Mouse (Mus musculus) cerebellum, adult 11-12 months (tissue): ENCODE results near the gene Lamb1.

Experiments used
- DNase-seq: peaks from one replicate; pipeline ENCODE4 v3.0.0; 2022

Lamb1 gene

DNA sequence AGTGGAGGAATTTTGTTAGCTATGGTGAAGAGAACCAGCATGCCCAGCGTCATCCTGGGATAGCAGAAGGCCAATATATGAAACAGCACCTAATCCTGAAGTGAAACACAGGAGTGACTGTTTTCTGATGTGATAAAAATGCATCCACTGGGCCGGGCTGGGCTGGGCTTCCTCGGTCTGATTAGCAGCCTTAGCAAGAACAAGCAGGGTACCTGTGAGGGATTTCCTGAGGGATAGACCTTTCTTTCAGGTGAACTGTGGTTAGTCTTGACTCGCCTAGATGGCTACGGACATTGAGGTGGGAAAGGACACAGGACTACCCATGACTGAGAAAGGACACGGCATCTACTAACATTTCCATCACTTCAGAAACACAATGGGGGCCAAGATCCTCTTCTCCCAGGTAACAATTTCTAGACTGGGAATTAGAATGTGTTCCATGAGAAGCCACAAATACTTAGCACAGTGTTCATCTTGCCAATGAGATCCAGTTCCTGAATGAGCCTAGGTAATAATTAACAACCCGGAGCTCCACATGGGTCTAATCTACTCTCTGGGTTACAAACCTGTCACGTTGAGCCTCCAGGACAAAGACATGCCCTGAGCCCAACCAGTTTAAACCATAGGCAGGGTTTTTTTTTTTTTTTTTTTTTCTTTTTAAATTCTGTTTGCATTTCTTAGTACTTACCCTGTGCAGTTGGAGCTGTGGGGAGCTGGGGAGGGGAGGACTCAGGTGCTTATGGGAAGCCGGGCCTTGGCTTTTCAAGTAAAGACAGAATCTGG lies 8.7 kb upstream of the Lamb1 start:
- no peak for DNase-seq

GRCm38 (mm10) chr12:31261882-31262281 lies 3.2 kb upstream of the Lamb1 start:
- no peak for DNase-seq

- DNase-seq, result no peak
Measured at GRCm38 (mm10) chr12:31263921-31264320, 1.1 kb upstream of the Lamb1 start.

DNA sequence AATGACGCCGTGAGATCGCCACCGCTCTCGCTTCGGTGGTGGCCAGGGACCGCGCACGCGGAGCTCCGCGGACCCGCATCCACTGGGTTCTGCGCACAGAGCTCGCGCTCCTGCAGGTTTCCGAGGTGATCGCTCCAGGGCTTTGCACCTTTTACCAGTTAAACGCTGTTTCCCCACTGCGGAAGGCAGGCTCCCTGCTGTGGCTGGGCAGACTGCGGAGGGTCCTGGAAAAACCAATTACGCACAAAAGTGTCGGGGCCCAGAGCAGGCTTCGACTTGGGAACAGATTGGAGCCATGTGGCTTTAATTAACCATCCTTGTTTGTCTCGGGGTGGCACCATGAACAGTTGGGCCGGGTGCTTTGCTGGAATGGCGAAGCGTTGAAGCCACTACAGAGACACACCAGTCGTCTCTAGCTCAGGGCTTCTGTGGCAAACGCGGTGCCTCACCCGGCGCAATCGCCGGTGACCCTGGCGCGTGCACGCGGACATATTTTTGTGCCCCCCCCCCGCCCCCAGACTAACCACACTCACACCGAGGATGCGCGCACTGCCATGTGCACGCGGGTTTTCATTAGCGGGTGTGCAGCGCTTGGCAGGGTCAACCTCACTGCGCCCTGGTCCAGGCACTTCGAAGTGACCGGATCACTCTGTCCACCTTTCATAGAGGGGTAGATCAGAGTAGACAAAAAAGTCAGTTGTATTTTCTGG lies 843 bp downstream of the Lamb1 start:
- no peak for DNase-seq

GRCm38 (mm10) chr12:31266686-31267085 lies 1.7 kb downstream of the Lamb1 start:
- no peak for DNase-seq

- no peak for DNase-seq
Measured at GRCm38 (mm10) chr12:31267363-31267762, 2.3 kb downstream of the Lamb1 start.

GRCm38 (mm10) chr12:31268315-31268714 lies 3.3 kb downstream of the Lamb1 start:
- DNase-seq, result no peak

DNA sequence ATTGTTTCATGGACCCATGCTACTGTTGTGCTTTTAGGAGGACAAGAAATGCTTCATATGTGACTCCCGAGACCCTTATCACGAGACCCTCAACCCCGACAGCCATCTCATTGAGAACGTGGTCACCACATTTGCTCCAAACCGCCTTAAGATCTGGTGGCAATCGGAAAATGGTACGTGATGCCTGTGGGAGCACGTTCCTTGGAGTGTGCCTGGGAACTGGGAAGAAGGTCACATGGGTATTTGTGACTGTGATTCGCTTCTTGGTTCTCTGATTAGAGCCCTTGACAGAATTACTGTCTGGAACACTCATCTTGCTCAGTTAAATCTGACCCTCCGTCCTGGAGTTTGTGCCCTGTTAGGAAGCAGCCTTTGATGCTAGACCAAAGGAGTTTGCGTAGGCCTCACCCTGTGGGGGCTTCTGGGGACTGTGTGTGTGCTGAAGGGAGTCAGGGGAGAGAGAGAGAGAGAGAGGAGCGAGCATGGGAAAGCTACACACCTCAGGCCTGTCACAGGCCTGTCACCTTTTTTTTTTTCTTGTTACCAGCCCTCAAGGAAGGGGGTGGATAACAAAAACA lies 4.1 kb downstream of the Lamb1 start:
- DNase-seq, result no peak

DNA sequence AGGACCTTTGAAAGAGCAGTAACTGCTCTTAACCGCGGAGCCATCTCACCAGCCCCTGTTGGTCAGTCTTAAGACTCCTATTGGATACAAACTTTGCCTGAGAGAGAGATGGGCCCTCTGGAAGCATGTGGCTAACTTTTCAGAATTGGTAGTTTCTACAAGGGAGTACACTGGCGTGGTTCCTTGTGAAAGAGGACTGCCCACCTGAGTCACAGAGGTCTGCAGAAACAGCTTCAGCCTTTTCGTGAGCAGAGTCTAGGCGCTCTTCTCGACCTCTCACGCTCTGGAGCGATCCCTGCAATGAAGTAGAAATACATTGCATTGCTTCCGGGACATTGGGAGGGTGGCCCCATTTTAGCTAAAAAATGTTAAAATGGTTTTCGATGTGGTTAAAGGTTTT lies 5.3 kb downstream of the Lamb1 start:
- no peak for DNase-seq

- DNase-seq, result no peak
Measured at GRCm38 (mm10) chr12:31270776-31271175, 5.7 kb downstream of the Lamb1 start.

DNA sequence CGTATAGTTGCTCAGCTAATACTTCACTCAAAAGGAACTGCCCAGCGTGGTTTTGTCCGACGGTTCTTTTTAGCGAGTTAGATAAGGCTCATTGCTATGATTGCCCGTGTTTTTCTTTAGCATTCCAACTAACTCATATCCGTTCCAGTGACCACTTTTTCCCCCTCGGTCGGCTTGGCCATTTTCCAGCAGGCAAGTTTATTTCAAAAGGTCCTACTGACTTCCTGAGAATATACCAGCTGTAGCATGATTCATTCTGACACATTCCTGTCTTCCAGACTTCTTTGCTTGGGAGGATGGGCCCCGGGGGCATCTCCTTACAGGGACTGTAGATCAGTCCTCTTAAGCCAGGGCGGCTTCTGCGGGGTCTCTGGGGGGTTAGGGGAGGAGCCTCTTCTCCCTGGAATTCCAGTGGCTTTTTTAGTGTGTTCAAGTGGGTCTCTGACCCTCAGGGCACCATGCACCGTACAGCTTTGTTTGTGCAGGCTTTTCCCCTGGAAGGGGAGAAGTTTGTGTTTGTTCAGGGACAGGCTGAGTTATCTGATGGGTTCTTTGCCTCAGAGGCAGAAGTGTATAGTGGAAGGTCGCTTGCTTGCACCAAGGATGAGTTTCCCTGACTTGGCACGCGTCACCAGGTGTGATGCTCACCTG lies 6.5 kb downstream of the Lamb1 start:
- no peak for DNase-seq

GRCm38 (mm10) chr12:31272012-31272735 lies 7.1 kb downstream of the Lamb1 start:
- no peak for DNase-seq

- DNase-seq, result no peak
Measured at GRCm38 (mm10) chr12:31272846-31273245, 7.8 kb downstream of the Lamb1 start.

DNA sequence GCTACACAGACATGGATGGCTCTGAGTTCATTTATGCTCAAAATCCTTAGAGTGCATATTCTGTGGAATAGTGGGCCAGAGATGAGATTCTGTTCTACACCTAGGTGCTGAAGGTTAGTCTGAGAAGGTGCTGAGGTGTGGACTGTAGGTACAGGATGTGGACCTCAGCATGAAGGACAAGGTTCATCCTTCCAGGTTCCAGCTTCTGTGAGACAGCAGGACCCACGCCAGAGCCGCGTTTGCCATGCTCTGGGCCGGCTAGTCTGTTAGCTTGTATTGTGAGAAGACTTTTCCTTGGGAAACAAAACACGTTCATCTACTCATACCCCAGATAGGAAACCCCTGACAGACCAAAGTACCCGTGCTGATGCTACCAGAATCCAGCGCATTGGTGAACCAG lies 8.6 kb downstream of the Lamb1 start:
- no peak for DNase-seq

DNA sequence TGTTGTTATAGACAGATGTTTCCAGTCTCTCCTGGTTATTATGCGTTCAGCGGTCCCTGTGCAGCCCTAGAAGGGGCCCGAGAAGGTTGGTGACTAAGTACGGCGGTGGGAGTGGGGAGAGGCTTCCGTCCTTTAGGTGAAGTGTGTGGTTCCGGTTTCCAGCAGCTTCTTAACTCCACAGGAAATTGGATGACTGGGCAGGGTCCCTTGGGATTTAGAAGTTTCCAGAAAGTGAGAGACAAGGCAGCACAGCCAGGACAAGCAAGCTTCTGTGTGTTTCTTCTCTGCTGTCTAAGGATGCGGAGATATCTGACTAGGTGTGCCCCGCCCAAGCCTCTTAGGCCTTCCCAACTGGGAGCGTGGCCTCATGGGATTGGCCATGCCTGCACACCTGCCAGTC lies 10.4 kb downstream of the Lamb1 start:
- DNase-seq, result no peak

- no peak for DNase-seq
Measured at GRCm38 (mm10) chr12:31278270-31278669, 13.2 kb downstream of the Lamb1 start.

DNA sequence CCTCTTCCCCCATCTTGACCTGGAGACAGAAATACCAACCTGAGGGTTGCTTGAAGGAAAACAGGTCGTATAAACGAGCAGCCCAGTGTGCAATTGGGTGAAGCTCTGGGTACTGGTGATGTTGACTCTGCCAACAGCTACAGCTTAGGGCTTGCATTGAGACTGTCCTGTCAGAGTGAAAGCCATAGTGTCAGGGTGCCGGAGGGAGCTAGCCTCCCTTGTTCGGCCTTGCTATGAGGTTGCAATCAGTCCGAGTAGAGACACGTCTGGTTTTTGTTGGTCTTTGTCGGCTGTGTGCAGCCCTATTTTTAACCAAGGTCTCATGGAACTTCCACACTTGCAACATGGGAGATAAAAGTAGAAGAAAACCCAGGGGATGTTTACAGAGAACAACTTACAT lies 15.3 kb downstream of the Lamb1 start:
- no peak for DNase-seq

DNA sequence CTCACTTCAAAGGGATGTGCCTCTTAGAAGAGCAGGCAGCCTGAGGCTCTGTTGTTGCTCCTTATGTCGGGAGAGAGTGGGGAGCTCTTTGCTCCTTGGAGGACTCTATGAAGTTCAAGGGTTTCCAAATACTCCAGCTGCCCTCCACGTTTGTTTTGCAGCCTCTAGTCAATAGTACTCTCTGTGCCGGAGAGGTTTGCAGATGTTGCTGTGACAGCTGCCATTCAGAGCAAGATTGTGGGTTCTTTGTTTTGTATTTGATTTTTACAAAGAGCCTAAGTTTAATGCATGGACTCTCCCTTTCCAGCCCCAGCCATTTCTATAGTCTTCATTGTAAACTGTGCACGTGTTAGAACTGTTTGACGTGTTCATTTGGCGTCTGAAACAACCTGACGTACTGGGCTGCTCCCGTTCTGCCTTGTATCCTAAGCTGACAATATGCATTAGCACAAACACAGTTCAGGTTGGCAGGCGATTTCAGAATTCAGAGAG lies 16.1 kb downstream of the Lamb1 start:
- no peak for DNase-seq

DNA sequence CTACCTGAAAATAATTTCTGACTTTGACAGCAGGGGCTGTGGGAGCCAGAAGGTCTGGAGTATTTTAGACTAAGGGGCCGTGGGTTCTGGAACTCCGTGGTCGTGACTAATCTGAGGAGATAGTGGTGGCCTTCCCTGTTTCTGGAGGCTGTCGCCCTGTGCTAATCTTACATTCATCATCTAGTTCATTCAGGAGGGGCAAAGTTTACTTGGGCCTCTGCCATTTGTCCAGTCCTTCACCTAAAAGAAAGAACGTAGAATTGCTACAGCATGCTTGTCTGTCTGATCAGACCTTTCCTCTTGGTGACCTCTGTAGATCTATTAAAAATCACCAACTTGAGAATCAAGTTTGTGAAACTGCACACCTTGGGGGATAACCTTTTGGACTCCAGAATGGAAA lies 17.2 kb downstream of the Lamb1 start:
- DNase-seq, result no peak

DNA sequence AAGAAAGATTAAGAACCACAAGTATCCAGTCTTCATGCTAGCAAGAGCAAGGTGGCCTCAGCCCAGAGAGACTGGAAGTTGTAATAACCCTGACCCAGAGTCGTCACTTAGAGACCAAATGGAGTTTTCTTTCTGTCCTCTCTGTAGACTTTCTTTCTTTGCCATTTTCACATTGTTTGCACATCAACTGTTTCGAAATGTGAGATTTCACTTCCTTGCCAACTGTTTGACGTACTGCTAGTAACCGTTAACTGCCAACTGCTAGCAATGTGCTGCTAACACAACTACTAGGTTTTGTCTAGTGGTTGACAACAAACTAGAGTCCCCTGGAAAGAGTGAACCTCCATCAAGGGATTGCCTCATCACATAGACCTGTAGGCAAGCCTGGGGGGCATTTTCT lies 18.1 kb downstream of the Lamb1 start:
- no peak for DNase-seq

- DNase-seq, result no peak
Measured at GRCm38 (mm10) chr12:31283617-31284136, 18.6 kb downstream of the Lamb1 start.

DNA sequence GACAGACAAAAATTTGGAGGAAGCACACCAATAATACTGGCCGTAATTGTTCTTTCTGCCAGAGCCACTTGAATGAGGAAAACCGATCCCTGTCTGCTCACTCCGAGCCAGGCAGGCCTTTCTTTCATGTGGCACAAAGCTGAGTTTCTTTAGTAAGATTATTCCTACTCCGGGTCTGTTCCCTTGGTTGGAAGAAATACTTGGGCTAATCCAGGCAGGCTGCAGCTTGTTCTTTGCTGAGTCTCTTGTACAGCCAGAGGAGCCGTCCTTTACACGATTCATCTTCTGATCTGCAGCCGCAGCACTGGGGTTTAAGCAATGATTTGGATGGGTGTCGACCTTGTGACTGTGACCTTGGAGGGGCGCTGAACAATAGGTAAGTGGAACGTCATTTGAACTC lies 24.0 kb downstream of the Lamb1 start:
- DNase-seq, result no peak

- DNase-seq, result no peak
Measured at GRCm38 (mm10) chr12:31290951-31291350, 25.9 kb downstream of the Lamb1 start.
